Mouse (Mus musculus) large intestine, adult 2 months (tissue): ENCODE data around the gene Cpz. TPM values are rescaled to one million over a fixed set of nuclear protein-coding genes. Genes with fewer than 3 reads are reported as not detected.

Experiments used
- DNase-seq: peaks from one replicate; pipeline ENCODE4 v3.0.0-alpha.2; 2012; ENCODE audit warnings: low read depth, low spot score
- WGBS: fragments of 180-500 bp; shearing (Covaris S2); methylation state at CpG from one replicate; pipeline ENCODE4 v1.1.7; 2018; 5-methylcytosine and 5-hydroxymethylcytosine counted together
- polyA plus RNA-seq: library from polyadenylated mRNA; depleted of rRNA; stranded (reverse); fragments of >200 nt; gene quantifications from 2 replicates; pipeline ENCODE4 v1.2.3, GENCODE M21; 2012

Gene Cpz
- polyA plus RNA-seq, 1 experiment: 1.1 TPM

GRCm38 (mm10) chr5:35536271-35536670 lies 10.8 kb upstream of the Cpz start:
- 51% methylated on average over 3 of the region's 3 CpGs for WGBS
- DNase-seq: no peak

- no peak for DNase-seq
- 19% methylated on average over 10 of the region's 10 CpGs for WGBS
Measured at GRCm38 (mm10) chr5:35531586-35531985, 6.1 kb upstream of the Cpz start.

GRCm38 (mm10) chr5:35530442-35530841 lies 4.9 kb upstream of the Cpz start:
- 17% methylated on average over 4 of the region's 4 CpGs for WGBS
- DNase-seq: no peak

GRCm38 (mm10) chr5:35524381-35524780 lies 1.1 kb downstream of the Cpz start:
- no peak for DNase-seq
- WGBS: 75% methylated on average over 2 of the region's 2 CpGs

GRCm38 (mm10) chr5:35523735-35524134 lies 1.8 kb downstream of the Cpz start:
- 6% methylated on average over 5 of the region's 5 CpGs for WGBS
- DNase-seq: peak; percentile 10

GRCm38 (mm10) chr5:35516781-35517180 lies 8.7 kb downstream of the Cpz start:
- 78% methylated on average over 11 of the region's 11 CpGs for WGBS
- no peak for DNase-seq

- peak; percentile 31 for DNase-seq
- 18% methylated on average over 5 of the region's 5 CpGs for WGBS
Measured at GRCm38 (mm10) chr5:35510589-35510988, 14.9 kb downstream of the Cpz start.

GRCm38 (mm10) chr5:35505016-35505415 lies 20.5 kb downstream of the Cpz start:
- WGBS: 29% methylated on average over 7 of the region's 7 CpGs
- DNase-seq: no peak

GRCm38 (mm10) chr5:35497344-35497743 lies 28.2 kb downstream of the Cpz start:
- WGBS: 26% methylated on average over 7 of the region's 7 CpGs
- DNase-seq: no peak

- no peak for DNase-seq
- WGBS: 15% methylated on average over 5 of the region's 5 CpGs
Measured at GRCm38 (mm10) chr5:35495989-35496388, 29.5 kb downstream of the Cpz start.

- 26% methylated on average over 8 of the region's 8 CpGs for WGBS
- no peak for DNase-seq
Measured at GRCm38 (mm10) chr5:35494773-35495390, 30.6 kb downstream of the Cpz start.

GRCm38 (mm10) chr5:35493770-35494169 lies 31.7 kb downstream of the Cpz start:
- DNase-seq: no peak
- WGBS: 18% methylated on average over 12 of the region's 12 CpGs

- no peak for DNase-seq
- WGBS: 34% methylated on average over 4 of the region's 4 CpGs
Measured at GRCm38 (mm10) chr5:35479521-35479920, 46.0 kb downstream of the Cpz start.

GRCm38 (mm10) chr5:35475236-35475635 lies 50.3 kb downstream of the Cpz start:
- no peak for DNase-seq
- WGBS: 41% methylated on average over 6 of the region's 6 CpGs

- 6% methylated on average over 7 of the region's 7 CpGs for whole genome bisulfite sequencing
- DNase-seq: no peak
Measured at GRCm38 (mm10) chr5:35470885-35471528, 54.5 kb downstream of the Cpz start.

- no peak for DNase-seq
- 47% methylated on average over 21 of the region's 21 CpGs for WGBS
Measured at GRCm38 (mm10) chr5:35465966-35466635, 59.4 kb downstream of the Cpz start.

- DNase-seq: no peak
- WGBS: 40% methylated on average over 8 of the region's 8 CpGs
Measured at GRCm38 (mm10) chr5:35462081-35462480, 63.4 kb downstream of the Cpz start.

GRCm38 (mm10) chr5:35459760-35460159 lies 65.7 kb downstream of the Cpz start:
- DNase-seq: no peak
- WGBS: 78% methylated on average over 4 of the region's 4 CpGs

GRCm38 (mm10) chr5:35458267-35458666 lies 67.2 kb downstream of the Cpz start:
- 68% methylated on average over 3 of the region's 3 CpGs for WGBS
- no peak for DNase-seq

GRCm38 (mm10) chr5:35457364-35457763 lies 68.1 kb downstream of the Cpz start:
- WGBS: 74% methylated on average over 7 of the region's 7 CpGs
- no peak for DNase-seq

GRCm38 (mm10) chr5:35454187-35454800 lies 71.2 kb downstream of the Cpz start:
- DNase-seq: no peak
- WGBS: 24% methylated on average over 17 of the region's 17 CpGs
